Mouse (Mus musculus) activated CD4-positive, CD25-positive, alpha-beta regulatory T cell, adult 4 months (primary cell): ENCODE data around the gene Psma6. TPM values are rescaled to one million over a fixed set of nuclear protein-coding genes. Genes with fewer than 3 reads are reported as not detected.
A peak's percentile ranks its signal among the peaks of the same experiment; 100 is the strongest.
"Not testable (repeated sequence)": the region's sequence is repeated elsewhere in the genome, so short reads cannot be mapped to it uniquely, and the experiment has no call there.

Experiments
- ATAC-seq: one replicate; pipeline ENCODE4 v1.8.0; 2017
- polyA plus RNA-seq, 2 experiments: library from polyadenylated mRNA; unstranded; fragments of 100-300 nt; shearing (Covaris generic); gene quantifications; one replicate each; pipeline ENCODE4 v1.2.1; 2017

The Psma6 gene
- polyA plus RNA-seq, 2 experiments from 2014 or later = 282 to 307 TPM

GRCm38 (mm10) chr12:55392733-55393577 is 8.9 kb downstream of the Psma6 start:
- ATAC-seq = peak; percentile 24

GRCm38 (mm10) chr12:55395601-55396000 is 11.6 kb downstream of the Psma6 start:
- ATAC-seq = not testable (repeated sequence)

- ATAC-seq = no peak
Measured at GRCm38 (mm10) chr12:55396536-55396935, 12.5 kb downstream of the Psma6 start.

GRCm38 (mm10) chr12:55397544-55398239 is 13.7 kb downstream of the Psma6 start:
- no peak for ATAC-seq

GRCm38 (mm10) chr12:55398240-55399127 is 14.5 kb downstream of the Psma6 start:
- ATAC-seq = peak; percentile 98

- no peak for ATAC-seq
Measured at GRCm38 (mm10) chr12:55399128-55399677, 15.2 kb downstream of the Psma6 start.

GRCm38 (mm10) chr12:55407888-55408287 is 23.9 kb downstream of the Psma6 start:
- ATAC-seq = no peak

GRCm38 (mm10) chr12:55415255-55415654 is 31.2 kb downstream of the Psma6 start:
- no peak for ATAC-seq

GRCm38 (mm10) chr12:55415762-55416161 is 31.7 kb downstream of the Psma6 start:
- no peak for ATAC-seq

GRCm38 (mm10) chr12:55420220-55420619 is 36.2 kb downstream of the Psma6 start:
- no peak for ATAC-seq

- peak; percentile 40 for ATAC-seq
Measured at GRCm38 (mm10) chr12:55422057-55422456, 38.0 kb downstream of the Psma6 start.

- ATAC-seq = no peak
Measured at GRCm38 (mm10) chr12:55426300-55426699, 42.3 kb downstream of the Psma6 start.

- ATAC-seq = no peak
Measured at GRCm38 (mm10) chr12:55429201-55429600, 45.2 kb downstream of the Psma6 start.

- ATAC-seq = no peak
Measured at GRCm38 (mm10) chr12:55429956-55430355, 45.9 kb downstream of the Psma6 start.

GRCm38 (mm10) chr12:55432284-55432919 is 48.4 kb downstream of the Psma6 start:
- peak; percentile 50 for ATAC-seq

- no peak for ATAC-seq
Measured at GRCm38 (mm10) chr12:55432920-55433284, 48.9 kb downstream of the Psma6 start.

GRCm38 (mm10) chr12:55433802-55434435 is 49.9 kb downstream of the Psma6 start:
- peak; percentile 38 for ATAC-seq

GRCm38 (mm10) chr12:55435080-55435479 is 51.1 kb downstream of the Psma6 start:
- ATAC-seq = no peak

GRCm38 (mm10) chr12:55437122-55437826 is 53.3 kb downstream of the Psma6 start:
- ATAC-seq = no peak

- no peak for ATAC-seq
Measured at GRCm38 (mm10) chr12:55438058-55438457, 54.0 kb downstream of the Psma6 start.

- peak; percentile 62 for ATAC-seq
Measured at GRCm38 (mm10) chr12:55438611-55439137, 54.7 kb downstream of the Psma6 start.
